Mouse (Mus musculus) kidney, adult 2 months (tissue): Measurements from ENCODE around the gene Mettl21a.

Source experiments
- CTCF ChIP-seq: fragments of 200-500 bp; conservative IDR thresholded peaks from 2 replicates; pipeline ENCODE4 v1.5.1; 2011; ENCODE audit warnings: low read depth, mild to moderate bottlenecking, control low read depth, low read length, moderate library complexity, mixed read lengths; ENCODE audit not compliant: insufficient read depth, insufficient read length
- POLR2A ChIP-seq: fragments of 200-500 bp; IDR thresholded peaks from one replicate; pipeline ENCODE4 v1.6.1; 2011; ENCODE audit warnings: low read depth, low read length, control low read depth

DNA sequence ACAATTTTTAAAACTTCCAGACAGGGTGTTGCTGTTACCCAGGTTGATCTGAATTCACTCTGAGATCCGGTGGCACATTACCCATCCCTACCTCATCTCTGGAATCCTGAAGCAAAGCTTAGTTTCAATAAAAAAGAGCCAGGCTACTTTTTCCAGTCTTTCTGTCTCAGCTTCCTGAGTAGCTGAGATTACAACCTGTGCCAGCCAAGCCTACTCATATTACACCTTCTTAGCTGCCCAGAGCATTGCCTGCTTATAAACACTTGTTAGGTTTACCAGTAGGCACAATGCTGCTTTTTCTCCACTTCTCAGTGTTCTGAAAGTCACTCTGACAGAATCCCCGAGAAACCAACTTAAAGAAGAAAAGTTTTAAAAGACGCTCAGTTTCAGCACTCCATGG lies 38.2 kb downstream of the Mettl21a start:
- TF ChIP-seq POLR2A, result no peak
- no peak for TF ChIP-seq CTCF
